Mouse (Mus musculus): ENCODE data around the gene Serpina3n. TPM values are rescaled to one million over a fixed set of nuclear protein-coding genes. Genes with fewer than 3 reads are reported as not detected.
"Not testable (repeated sequence)": the region's sequence is repeated elsewhere in the genome, so short reads cannot be mapped to it uniquely, and the experiment has no call there.

Serpina3n gene
- total RNA-seq, 2 experiments from 2014 or later, result 2.6 to 6.0 TPM

DNA sequence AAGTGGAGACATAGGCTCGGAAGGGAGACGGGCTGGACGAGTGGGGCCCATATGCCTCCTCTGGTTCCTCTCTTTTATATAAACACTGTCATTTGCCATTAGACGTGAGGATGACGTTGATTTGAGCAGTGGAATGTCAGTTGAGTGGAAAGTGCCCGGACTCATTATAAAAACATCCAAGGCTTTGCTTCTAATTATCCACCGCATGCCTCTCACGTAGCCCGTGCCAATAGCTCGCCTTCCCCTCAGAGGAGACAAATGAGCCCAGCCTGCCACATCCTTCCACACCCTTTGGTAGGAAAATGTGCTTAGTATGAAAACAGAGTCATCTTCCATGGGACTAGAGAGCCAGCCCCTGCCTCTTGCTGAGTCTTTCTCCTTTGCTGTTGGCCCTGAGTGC lies 24.8 kb downstream of the Serpina3n start:
- intact Hi-C loops (cut with DNase I), result no loop called here
- DNase-seq, result no peak

DNA sequence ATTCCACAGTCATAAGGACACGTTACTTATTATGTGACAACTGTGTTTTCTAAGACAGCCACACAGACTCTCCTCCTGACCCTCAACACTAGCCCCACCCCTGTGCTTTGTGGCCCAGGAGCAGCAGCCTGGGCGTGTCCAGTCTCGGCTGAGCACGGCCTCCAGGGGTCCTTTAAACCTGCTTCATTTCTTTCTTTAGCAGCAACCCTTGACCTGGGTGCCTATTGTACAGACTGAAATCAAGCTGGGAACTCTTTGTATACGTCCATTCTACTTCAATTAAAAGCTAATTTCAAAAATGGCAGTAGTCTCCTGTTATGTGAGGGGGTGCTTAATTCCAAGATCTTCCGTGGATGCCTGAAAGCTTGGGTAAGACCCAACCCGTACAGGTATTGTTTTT lies 26.7 kb downstream of the Serpina3n start:
- no peak for DNase-seq
- intact Hi-C loops (cut with DNase I), result no loop called here

DNA sequence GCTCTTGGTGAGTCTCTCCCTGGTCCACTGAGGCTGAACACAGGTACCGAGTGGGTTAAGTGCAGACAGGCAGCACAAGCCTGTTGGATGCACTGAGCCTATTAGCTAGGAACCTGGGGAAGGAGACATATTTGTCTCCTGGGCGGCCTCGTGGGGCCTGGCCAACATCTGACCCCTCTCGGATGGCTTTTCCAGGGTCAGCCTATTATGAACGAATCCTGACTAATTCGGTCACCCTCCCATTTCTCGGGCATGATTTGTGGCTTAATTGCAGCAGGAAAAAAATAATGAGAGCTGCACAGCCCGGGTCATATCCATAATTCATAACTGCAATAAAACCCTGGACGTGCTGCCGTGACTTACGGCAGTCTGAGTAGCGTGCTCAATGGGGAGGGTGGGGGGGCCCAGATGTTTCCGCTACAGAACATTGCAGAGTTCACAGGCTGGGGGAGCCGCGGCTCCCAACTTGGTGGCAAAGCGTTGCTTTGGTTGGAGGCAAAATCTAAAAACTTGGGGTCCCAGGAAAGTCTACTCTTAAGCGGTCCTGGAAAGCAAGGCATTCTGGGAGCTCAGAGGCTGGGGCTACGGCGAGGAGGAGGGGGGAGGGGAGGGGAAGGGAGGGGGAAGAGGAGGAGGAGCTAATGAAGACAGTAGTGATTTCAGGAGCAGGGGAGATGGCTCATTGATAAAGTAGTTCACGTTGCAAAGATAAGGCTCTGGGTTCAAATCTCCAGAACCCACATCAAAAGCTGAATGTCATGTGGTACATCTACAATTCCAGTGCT lies 27.6 kb downstream of the Serpina3n start:
- intact Hi-C loops (cut with DNase I), result no loop called here
- DNase-seq, result no peak

DNA sequence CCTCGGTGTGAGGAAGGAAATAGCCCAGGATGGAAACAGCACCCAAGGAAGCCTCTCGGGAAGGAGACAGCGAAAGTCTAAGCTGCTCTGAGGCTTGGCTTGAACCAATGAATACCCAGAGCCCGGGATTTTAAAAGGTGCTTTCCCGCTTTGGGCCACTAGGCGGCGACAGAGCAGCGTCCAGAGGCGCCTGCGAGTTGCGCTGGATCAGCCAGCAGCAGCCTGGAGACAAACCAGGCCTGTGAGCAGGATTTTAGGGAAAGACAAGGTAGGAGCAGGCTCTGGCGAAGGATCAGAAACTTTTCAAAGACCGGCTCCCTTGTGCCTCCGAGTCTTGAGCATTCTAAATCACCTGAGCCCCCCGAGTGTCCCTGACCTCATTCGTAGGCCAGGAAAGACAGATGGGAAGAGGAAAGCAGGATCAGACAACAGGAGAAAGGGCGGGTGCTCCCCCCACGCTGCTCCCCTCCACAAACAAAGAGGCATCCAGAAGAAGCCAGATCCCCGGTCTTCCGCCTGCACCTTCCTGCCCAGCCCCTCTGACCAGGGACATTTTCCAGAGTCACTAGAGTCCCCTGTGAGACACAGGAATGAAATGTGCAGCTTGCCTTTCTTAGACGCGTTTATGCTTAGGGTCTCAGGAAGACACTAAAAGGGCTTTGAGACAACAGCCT lies 33.7 kb downstream of the Serpina3n start:
- DNase-seq, result peak; percentile 84 to 92
- intact Hi-C loops (cut with DNase I), result loop anchor here (1.0 to 10.0 kb wide), 3 partner anchors 175 to 499 kb away; no protein-coding TSS in a partner anchor

DNA sequence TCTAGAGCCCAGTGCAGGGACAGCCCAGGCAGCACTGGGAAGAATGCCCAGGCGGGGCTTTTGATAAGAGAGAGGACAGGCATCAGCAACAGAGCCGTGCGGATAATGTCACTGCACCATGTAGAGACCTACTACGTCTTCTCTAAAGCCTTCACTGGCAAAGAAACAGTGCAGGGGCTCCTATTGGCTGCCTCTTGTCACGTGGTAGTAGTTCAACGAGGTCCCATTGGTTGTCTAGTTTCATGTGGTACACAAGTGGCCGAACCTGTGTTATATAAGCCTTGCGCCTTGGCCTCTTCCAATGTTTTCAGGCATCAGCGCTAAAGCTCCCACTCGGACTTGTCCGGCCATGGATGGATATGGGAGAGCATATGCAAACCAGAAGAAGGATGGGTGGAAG lies 37.2 kb downstream of the Serpina3n start:
- DNase-seq, result peak; percentile 20 to 32
- intact Hi-C loops (cut with DNase I), result loop anchor here (10.0 kb wide), 1 partner anchor 171 kb away; no protein-coding TSS in a partner anchor

DNA sequence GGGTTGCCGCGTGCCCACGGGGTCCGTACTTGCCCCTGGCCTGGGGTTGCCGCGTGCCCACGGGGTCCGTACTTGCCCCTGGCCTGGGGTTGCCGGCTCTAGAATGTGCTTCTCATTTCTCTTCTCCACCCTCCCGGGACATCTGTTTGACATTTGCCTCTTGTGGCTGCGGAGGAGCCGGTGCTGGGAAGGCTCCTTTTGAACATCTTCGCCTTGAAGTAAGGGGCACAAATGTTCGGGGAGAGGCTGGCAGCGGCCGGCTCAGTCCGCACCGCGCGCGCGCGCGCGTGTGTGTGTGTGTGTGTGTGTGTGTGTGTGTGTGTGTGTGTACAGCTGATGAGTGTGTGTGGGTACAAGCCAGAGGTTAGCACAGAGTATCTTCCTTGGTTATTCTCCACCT lies 40.5 kb downstream of the Serpina3n start:
- intact Hi-C loops (cut with DNase I), result loop anchor here (10.0 kb wide), 1 partner anchor 168 kb away; no protein-coding TSS in a partner anchor

DNA sequence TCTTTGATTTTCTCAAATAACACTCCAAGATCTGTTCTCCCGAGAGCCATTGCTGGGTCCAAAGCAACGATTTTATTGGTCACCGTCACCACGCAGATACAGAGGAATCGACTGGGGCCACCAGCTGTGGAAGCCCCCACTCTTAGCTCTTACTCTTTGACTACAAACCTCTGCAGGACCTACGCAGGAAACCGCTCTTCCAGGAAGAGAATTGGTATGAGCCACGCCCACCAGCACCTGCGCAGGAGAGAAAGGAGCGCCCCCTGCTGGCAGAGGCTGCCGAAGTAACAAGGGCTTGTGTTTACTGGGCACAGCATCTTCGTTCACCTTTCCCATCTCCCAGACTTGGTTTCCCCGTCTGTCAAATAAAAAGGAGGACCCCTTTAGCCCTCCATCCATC lies 41.6 kb downstream of the Serpina3n start:
- intact Hi-C loops (cut with DNase I), result loop anchor here (10.0 kb wide), 1 partner anchor 167 kb away; no protein-coding TSS in a partner anchor
- DNase-seq, result peak; percentile 25 to 53

More for the DNA sequence above, 40.5 kb downstream of the Serpina3n start:
- not testable (repeated sequence) for DNase-seq

DNA sequence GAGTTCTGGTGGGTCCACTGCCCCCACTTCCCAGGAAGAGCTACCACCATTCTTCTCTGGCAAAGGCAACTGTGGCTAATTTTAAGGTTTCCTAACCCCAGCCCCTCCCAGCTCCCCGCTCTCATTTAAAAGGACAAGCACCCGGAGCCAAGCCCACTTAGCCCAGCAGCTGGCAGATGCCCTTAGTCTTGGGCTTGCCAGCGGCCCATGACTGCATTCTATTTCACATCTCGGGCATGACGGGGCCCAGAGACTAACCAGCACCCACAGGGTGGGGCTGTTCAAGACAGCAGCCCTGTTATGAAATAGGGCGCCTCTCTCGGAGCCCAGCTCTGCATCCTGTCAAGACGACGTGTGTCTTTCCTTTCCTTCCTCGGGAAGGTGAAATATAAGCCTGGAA lies 43.7 kb downstream of the Serpina3n start:
- intact Hi-C loops (cut with DNase I), result no loop called here
- DNase-seq, result peak in 1 of 2 experiments; percentile 40

DNA sequence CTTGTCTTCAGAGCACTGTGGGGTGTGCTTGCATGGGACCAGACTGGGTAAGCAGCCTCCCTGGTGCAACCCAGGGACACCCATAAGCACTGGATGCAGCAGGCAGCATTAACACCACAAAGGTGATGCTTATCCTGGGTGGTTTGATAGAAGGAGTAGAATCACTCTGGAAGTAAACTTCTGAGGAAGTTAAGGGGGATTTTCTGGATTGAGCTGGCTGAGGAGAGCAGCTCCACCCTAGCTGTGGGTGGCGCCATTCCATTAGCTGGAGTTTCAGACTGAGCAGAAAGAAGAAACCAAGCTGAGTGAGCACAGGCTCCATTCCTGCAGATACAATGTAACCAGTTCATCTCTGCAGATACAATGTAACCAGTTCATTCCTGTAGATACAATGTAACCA lies 46.5 kb downstream of the Serpina3n start:
- intact Hi-C loops (cut with DNase I), result no loop called here
- no peak for DNase-seq

DNA sequence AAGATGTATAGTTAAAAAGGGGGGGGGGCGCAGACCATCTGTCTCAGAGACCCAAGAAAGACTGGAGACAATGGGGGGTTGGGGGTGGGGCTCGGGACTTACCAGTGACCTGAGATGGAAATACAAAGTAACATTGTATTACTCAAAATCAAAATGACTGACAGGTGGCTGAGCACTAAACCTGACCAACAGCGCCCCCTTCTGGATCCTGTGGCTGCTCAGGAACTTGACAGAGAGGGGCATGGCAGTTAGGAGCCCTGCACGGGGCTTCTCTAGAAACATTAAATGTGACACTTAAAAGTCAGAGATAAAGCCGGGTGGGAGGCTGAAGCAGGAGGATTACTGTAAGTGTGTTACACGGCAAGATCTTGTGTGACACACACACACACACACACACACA lies 52.8 kb downstream of the Serpina3n start:
- intact Hi-C loops (cut with DNase I), result no loop called here
- no peak for DNase-seq

DNA sequence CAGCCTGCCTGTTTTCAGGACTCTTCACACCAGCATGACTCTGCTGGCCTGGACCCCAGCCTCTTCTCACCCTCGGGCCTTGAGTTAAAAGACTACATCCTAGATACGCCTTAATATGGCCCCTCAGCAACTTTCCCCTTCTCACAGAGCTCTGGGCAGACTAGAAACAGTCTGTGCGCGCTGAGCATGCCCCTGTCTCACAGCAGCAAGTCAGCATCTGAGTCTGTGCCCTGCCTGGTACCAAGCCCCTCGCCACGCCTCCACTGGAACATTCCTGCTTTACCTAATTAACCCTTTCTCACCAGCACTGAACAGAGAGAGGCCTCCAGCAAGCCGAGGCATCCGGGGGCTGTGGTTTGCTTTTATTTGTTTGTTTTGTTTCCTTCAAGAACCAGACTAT lies 54.8 kb downstream of the Serpina3n start:
- intact Hi-C loops (cut with DNase I), result no loop called here
- DNase-seq, result no peak

Other genes with a start within 250 kb of the Serpina3n start
- under 1 TPM in 1 of 2 experiments, not detected in 1; 0.17 TPM for gene Serpina3f, start 192.2 kb upstream of the Serpina3n start, total RNA-seq (2021)
- gene Serpina3g, start 170.5 kb upstream of the Serpina3n start, total RNA-seq (2021), result 1 to 10 TPM; 1.2 to 2.3 TPM
- under 1 TPM in 1 of 2 experiments, not detected in 1; 0.90 TPM for gene Serpina3i, start 143.6 kb upstream of the Serpina3n start, total RNA-seq (2021)
- gene Serpina3j, start 92.2 kb upstream of the Serpina3n start, total RNA-seq (2021), result not detected
- gene Serpina3k, start 68.2 kb upstream of the Serpina3n start, total RNA-seq (2021), result not detected
- not detected for gene Serpina3m, start 68.2 kb upstream of the Serpina3n start, total RNA-seq (2021)
- gene Gsc, start 66.6 kb downstream of the Serpina3n start, total RNA-seq (2021), result not detected